Mouse (Mus musculus) forebrain, postnatal 0 days (tissue): ENCODE results near the gene Wdr19. TPM values are rescaled to one million over a fixed set of nuclear protein-coding genes. Genes with fewer than 3 reads are reported as not detected.

ENCODE experiments used
- ATAC-seq: fragments of 200-750 bp; cut with Nextera tagmentation; 2 replicates; pipeline ENCODE4 v1.8.0; 2017; ENCODE audit warnings: mild to moderate bottlenecking, moderate library complexity
- DNase-seq: peaks from one replicate; pipeline ENCODE4 v3.0.0-alpha.2; 2015
- H3K27ac ChIP-seq: fragments of 300-500 bp; sonication (generic); 2 replicates; pipeline ENCODE4 v1.5.1; 2014; ENCODE audit warnings: low read depth, mild to moderate bottlenecking, antibody characterized with exemption, low read length, moderate library complexity, mixed read lengths
- H3K27me3 ChIP-seq: fragments of 300-500 bp; sonication (generic); 2 replicates; pipeline ENCODE4 v1.6.1; 2014; ENCODE audit warnings: mild to moderate bottlenecking, low read length, mixed read lengths; ENCODE audit not compliant: insufficient read depth
- H3K36me3 ChIP-seq: fragments of 300-500 bp; sonication (generic); 2 replicates; pipeline ENCODE4 v1.6.1; 2014; ENCODE audit warnings: mild to moderate bottlenecking, moderate library complexity; ENCODE audit not compliant: insufficient read depth
- H3K4me1 ChIP-seq: fragments of 300-500 bp; sonication (generic); 2 replicates; pipeline ENCODE4 v1.6.1; 2014; ENCODE audit warnings: antibody characterized with exemption; ENCODE audit not compliant: insufficient read depth
- H3K4me2 ChIP-seq: fragments of 300-500 bp; sonication (generic); 2 replicates; pipeline ENCODE4 v1.6.1; 2014; ENCODE audit warnings: low read depth, mild to moderate bottlenecking, moderate library complexity
- H3K4me3 ChIP-seq: fragments of 300-500 bp; sonication (generic); 2 replicates; pipeline ENCODE4 v1.5.1; 2014; ENCODE audit warnings: low read depth, low read length, mixed read lengths
- H3K9ac ChIP-seq: fragments of 300-500 bp; sonication (generic); 2 replicates; pipeline ENCODE4 v1.6.1; 2014; ENCODE audit warnings: mild to moderate bottlenecking
- H3K9me3 ChIP-seq: fragments of 300-500 bp; sonication (generic); 2 replicates; pipeline ENCODE4 v1.6.1; 2016; ENCODE audit warnings: low read length
- CTCF ChIP-seq: sonication (generic); IDR thresholded peaks from 2 replicates; pipeline ENCODE4 v1.5.1; 2016; ENCODE audit warnings: antibody characterized with exemption, control low read depth, low read depth
- WGBS: fragments of 180-500 bp; shearing (Covaris S2); extraction: QIAGEN DNeasy Blood & Tissue Kit; methylation state at CpG from one replicate; pipeline ENCODE4 v1.1.7; 2014; 5-methylcytosine and 5-hydroxymethylcytosine counted together
- polyA plus RNA-seq: library from polyadenylated mRNA; unstranded; fragments of >200 nt; fragmentation: Nextera tagmentation; extraction: Ambion mirVana; gene quantifications from 2 replicates; pipeline ENCODE4 v1.2.1, GENCODE M21; 2015
- total RNA-seq: library from RNA; depleted of rRNA; stranded (reverse); fragments of >200 nt; gene quantifications from 2 replicates; pipeline ENCODE4 v1.2.3, GENCODE M21; 2014; rRNA removed

Wdr19 gene
- total and polyA plus RNA-seq, 2 experiments from 2014 or later, result 7.7 to 21.9 TPM

- no peak overlapping the region for H3K4me2 ChIP-seq
- H3K36me3 ChIP-seq, result peaks cover 5% of the 10 kb centered on the region; the same call in 1 of the 2 replicates
- H3K27me3 ChIP-seq, result no peaks in the 10 kb centered on the region
- no peak overlapping the region for H3K27ac ChIP-seq
- no peaks in the 10 kb centered on the region for H3K9me3 ChIP-seq
- no peaks in the 10 kb centered on the region for H3K4me1 ChIP-seq
- TF ChIP-seq CTCF, result no peak
- no peak for ATAC-seq
- WGBS, result 94% methylated on average over 9 of the region's 9 CpGs
- no peak for DNase-seq
- no peak overlapping the region for H3K9ac ChIP-seq
- H3K4me3 ChIP-seq, result no peak overlapping the region
These were observed 100.6 kb downstream of the Wdr19 start for GRCm38 (mm10) chr5:65300121-65300520.

- 68% methylated on average over 9 of the region's 9 CpGs for WGBS
- no peak for TF ChIP-seq CTCF
- no peaks in the 10 kb centered on the region for H3K9me3 ChIP-seq
- peak overlapping the region; percentile 45; the same call in 1 of the 2 replicates for H3K27ac ChIP-seq
- DNase-seq (peak; percentile 10), ATAC-seq (peak; percentile 56)
- no peak overlapping the region for H3K9ac ChIP-seq
- H3K4me2 ChIP-seq, result no peak overlapping the region
- no peaks in the 10 kb centered on the region for H3K4me1 ChIP-seq
- peaks cover 9% of the 10 kb centered on the region; the same call in 1 of the 2 replicates for H3K36me3 ChIP-seq
- no peaks in the 10 kb centered on the region for H3K27me3 ChIP-seq
- no peak overlapping the region for H3K4me3 ChIP-seq
These were observed 106.0 kb downstream of the Wdr19 start for GRCm38 (mm10) chr5:65305516-65305915.

GRCm38 (mm10) chr5:65308208-65308607 is 108.7 kb downstream of the Wdr19 start:
- no peaks in the 10 kb centered on the region for H3K4me1 ChIP-seq
- DNase-seq (no peak), ATAC-seq (no peak)
- H3K27me3 ChIP-seq, result no peaks in the 10 kb centered on the region
- H3K27ac ChIP-seq, result no peak overlapping the region
- no peak overlapping the region for H3K4me2 ChIP-seq
- 95% methylated on average over 7 of the region's 7 CpGs for WGBS
- no peaks in the 10 kb centered on the region for H3K9me3 ChIP-seq
- H3K9ac ChIP-seq, result no peak overlapping the region
- H3K36me3 ChIP-seq, result peaks cover 21% of the 10 kb centered on the region
- TF ChIP-seq CTCF, result no peak
- H3K4me3 ChIP-seq, result no peak overlapping the region

- Histone ChIP-seq H3K27ac (no peak overlapping the region), H3K4me1 (no peaks in the 10 kb centered on the region), H3K27me3 (no peaks in the 10 kb centered on the region), H3K9ac (no peak overlapping the region), H3K9me3 (no peaks in the 10 kb centered on the region), H3K4me3 (no peak overlapping the region), H3K36me3 (peaks cover 21% of the 10 kb centered on the region), H3K4me2 (no peak overlapping the region)
- no peak for TF ChIP-seq CTCF
- ATAC-seq (no peak), DNase-seq (no peak)
- WGBS, result 95% methylated on average over 3 of the region's 3 CpGs
These were observed 109.4 kb downstream of the Wdr19 start for GRCm38 (mm10) chr5:65308866-65309265.

Other genes with a start within 250 kb of the Wdr19 start
- 0.31 and 0.81 TPM in 2 replicates for gene Tlr6, start 239.6 kb upstream of the Wdr19 start, total RNA-seq
- gene Tlr6, start 239.6 kb upstream of the Wdr19 start, polyA plus RNA-seq, result 0.18 and 0.25 TPM in 2 replicates
- 3.8 and 6.1 TPM in 2 replicates for gene Fam114a1, start 229.6 kb upstream of the Wdr19 start, total RNA-seq
- gene Fam114a1, start 229.6 kb upstream of the Wdr19 start, polyA plus RNA-seq, result 4.6 and 5.1 TPM in 2 replicates
- 0.19 and 0.23 TPM in 2 replicates for gene Tmem156, start 107.6 kb upstream of the Wdr19 start, total RNA-seq
- gene Tmem156, start 107.6 kb upstream of the Wdr19 start, polyA plus RNA-seq, result 0.15 and 0.21 TPM in 2 replicates
- 48.3 and 57.2 TPM in 2 replicates for gene Klhl5, start 92.2 kb upstream of the Wdr19 start, total RNA-seq
- gene Klhl5, start 92.2 kb upstream of the Wdr19 start, polyA plus RNA-seq, result 39.4 and 49.6 TPM in 2 replicates
- gene Rfc1, start 136.0 kb downstream of the Wdr19 start, total RNA-seq, result 17.7 and 37.9 TPM in 2 replicates
- gene Rfc1, start 136.0 kb downstream of the Wdr19 start, polyA plus RNA-seq, result 25.2 and 27.8 TPM in 2 replicates
- gene Klb, start 148.6 kb downstream of the Wdr19 start, total RNA-seq, result 0.08 and 0.29 TPM in 2 replicates
- 0.05 TPM in 1 of 2 replicates, not detected in the other for gene Klb, start 148.6 kb downstream of the Wdr19 start, polyA plus RNA-seq
- 1,175 and 1,405 TPM in 2 replicates for gene Rpl9, start 191.7 kb downstream of the Wdr19 start, total RNA-seq
- 694 and 787 TPM in 2 replicates for gene Rpl9, start 191.7 kb downstream of the Wdr19 start, polyA plus RNA-seq
- gene Lias, start 191.8 kb downstream of the Wdr19 start, total RNA-seq, result 35.6 and 41.5 TPM in 2 replicates
- gene Lias, start 191.8 kb downstream of the Wdr19 start, polyA plus RNA-seq, result 66.4 and 66.5 TPM in 2 replicates
- gene Ugdh, start 236.3 kb downstream of the Wdr19 start, total RNA-seq, result 28.0 TPM in 2 replicates
- 29.6 and 33.5 TPM in 2 replicates for gene Ugdh, start 236.3 kb downstream of the Wdr19 start, polyA plus RNA-seq